Mouse (Mus musculus) Patski (cell line): ENCODE results near the gene Amigo1. TPM values are rescaled to one million over a fixed set of nuclear protein-coding genes. Genes with fewer than 3 reads are reported as not detected.

ENCODE experiments used
- ATAC-seq: fragments of 100-300 bp; one replicate; pipeline ENCODE4 v1.8.0; 2021
- CTCF ChIA-PET: fragments of 350-600 bp; sonication (Branson Sonifier 250); formaldehyde crosslinking; loops from one replicate; lab custom pipeline; 2022; ENCODE audit warnings: inconsistent platforms; lab: Charles Lee
- POLR2A ChIA-PET: fragments of 350-600 bp; sonication (Branson Sonifier 250); formaldehyde crosslinking; loops from one replicate; lab custom pipeline; 2022; ENCODE audit warnings: antibody characterized with exemption, inconsistent platforms; lab: Charles Lee
- DNase-seq: peaks from one replicate; pipeline ENCODE4 v3.0.0-alpha.2; 2011; ENCODE audit warnings: low read depth, low spot score
- H3K27me3 ChIP-seq: fragments of 371-371 bp; one replicate; pipeline ENCODE4 v1.5.1; 2021
- CTCF ChIP-seq: fragments of 100-300 bp; IDR thresholded peaks from one replicate; pipeline ENCODE4 v1.5.1; 2021
- in situ Hi-C: fragments of 300-500 bp; cut with MboI; formaldehyde crosslinking; loops from 3 replicates; pipeline ENCODE4 v1.11.1; 2018; ENCODE audit warnings: low pct_unique_long_range_greater_than_20kb, mixed read lengths
- polyA plus RNA-seq: library from polyadenylated mRNA; unstranded; gene quantifications from one replicate; pipeline ENCODE4 v1.2.3, GENCODE M21; 2021

Gene Amigo1
- polyA plus RNA-seq, 1 experiment from 2014 or later, result 16.6 TPM

DNA sequence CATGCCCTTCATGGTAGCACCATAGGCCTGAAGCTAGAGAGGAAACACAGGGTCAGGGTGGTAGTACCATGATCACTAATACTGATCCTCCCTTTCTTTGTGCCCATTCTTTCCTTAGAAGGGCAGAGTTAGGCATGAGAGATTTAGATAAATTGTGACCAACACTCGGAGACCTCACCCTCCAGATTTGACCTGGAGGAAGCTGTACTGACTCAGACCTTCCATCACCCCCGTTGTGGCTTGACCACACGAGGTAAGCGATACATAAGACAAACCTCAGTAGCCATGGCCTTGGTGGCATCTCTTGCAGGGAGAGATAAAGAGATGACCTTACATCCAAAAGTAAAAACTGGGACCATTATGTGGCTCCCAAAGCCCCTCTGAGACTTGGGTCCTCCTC lies 9.2 kb downstream of the Amigo1 start:
- H3K27me3 ChIP-seq, result no peaks in the 10 kb centered on the region
- POLR2A ChIA-PET, result interaction anchor here (1.0 to 1.7 kb wide), 2 partner anchors 11 to 20 kb away, joined by 3 to 4 read pairs; no protein-coding TSS in a partner anchor
- no peak for TF ChIP-seq CTCF
- ATAC-seq (no peak), DNase-seq (no peak)
- CTCF ChIA-PET, result interaction anchor here (1.2 to 15.7 kb wide), 6 partner anchors 9 to 123 kb away, joined by 3 to 247 read pairs (median 4); no protein-coding TSS in a partner anchor
- in situ Hi-C loops, result no loop called here

DNA sequence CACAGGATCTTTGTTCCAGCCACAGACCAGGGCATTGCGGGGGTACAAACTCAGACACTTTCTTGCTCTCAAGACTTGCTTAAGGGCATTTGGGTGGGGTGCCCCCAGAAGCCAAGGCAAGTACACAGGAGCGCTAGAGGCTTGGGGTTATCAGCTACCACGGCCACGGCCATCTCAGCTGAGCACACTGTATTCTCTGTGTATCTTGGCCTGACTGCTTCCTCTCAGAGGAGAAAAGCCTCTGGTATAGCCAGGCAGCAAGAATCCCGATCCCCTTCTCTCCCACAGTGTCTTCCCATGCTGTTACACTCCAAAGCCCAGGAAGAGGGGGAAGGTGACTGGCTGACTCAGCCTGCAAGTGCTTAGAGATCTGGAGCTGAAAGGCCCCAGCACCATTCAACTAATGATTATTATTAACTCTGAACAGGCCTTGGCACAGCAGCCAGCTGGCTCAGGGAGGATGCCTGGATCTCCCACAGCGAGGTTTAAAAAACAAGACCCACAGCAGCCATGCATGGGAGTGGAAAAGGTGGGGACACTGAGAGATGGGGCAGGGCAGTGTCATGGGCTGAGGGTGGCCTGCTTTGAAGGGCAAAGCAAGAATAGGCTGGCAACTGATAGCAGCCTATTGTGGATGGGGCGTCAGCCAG lies 9.9 kb downstream of the Amigo1 start:
- no peak for DNase-seq
- in situ Hi-C loops, result no loop called here
- ATAC-seq, result peak; percentile 29
- ChIA-PET CTCF (interaction anchor here (0.9 to 15.7 kb wide), 7 partner anchors 8 to 31 kb away, joined by 3 to 247 read pairs (median 4); no protein-coding TSS in a partner anchor), POLR2A (interaction anchor here (0.6 to 2.5 kb wide), 5 partner anchors 11 to 633 kb away, joined by 3 to 11 read pairs (median 3); partner anchors contain the start of gene Atxn7l2)
- H3K27me3 ChIP-seq, result no peaks in the 10 kb centered on the region
- no peak for TF ChIP-seq CTCF

DNA sequence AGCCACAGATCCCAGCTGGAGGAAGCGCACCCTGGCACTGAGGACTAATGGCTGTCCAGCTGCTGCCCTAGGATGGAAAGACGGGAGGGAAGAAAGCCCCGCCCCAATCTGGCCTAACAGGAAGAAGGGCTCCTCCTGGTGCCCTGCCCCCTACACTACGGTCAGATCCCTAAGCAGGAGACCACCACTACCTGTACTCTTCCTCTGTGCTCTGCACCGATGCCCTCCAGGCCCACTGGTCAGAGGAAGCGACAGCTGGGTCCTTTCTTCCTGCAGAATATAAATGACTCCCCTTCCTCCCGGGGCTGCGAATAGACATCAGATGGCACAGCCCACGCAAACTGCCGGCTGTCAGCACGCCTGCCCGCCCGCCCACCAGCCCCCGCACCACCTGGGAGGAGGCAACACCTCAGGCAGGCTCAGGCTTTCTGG lies 10.9 kb downstream of the Amigo1 start:
- ATAC-seq (no peak), DNase-seq (no peak)
- H3K27me3 ChIP-seq, result no peaks in the 10 kb centered on the region
- TF ChIP-seq CTCF, result no peak
- ChIA-PET CTCF (interaction anchor here (0.9 to 15.7 kb wide), 5 partner anchors 7 to 32 kb away, joined by 3 to 247 read pairs (median 4); no protein-coding TSS in a partner anchor), POLR2A (interaction anchor here (0.6 to 2.5 kb wide), 4 partner anchors 13 to 35 kb away, joined by 3 to 11 read pairs (median 3); partner anchors contain the start of gene Atxn7l2)
- in situ Hi-C loops, result no loop called here

DNA sequence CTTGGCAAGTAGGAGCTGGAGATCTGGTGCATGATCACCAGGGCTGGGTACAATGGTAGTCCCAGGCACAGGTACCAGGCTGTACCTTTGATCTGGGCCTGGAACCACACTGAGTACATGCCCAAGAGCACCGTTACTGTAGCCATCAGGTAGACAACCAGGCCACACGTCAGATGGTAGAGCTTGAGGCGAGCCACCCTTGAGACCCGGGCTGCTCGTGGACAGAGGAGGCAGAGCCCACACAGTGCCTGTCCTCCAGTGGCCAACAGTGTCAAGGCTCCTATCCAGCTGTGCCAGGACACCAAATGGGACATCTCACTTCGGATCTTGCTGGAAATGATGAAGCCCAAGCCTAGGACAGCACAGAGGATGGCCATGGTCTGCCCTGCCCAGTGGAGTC lies 13.1 kb downstream of the Amigo1 start:
- in situ Hi-C loops, result no loop called here
- no peak for TF ChIP-seq CTCF

DNA sequence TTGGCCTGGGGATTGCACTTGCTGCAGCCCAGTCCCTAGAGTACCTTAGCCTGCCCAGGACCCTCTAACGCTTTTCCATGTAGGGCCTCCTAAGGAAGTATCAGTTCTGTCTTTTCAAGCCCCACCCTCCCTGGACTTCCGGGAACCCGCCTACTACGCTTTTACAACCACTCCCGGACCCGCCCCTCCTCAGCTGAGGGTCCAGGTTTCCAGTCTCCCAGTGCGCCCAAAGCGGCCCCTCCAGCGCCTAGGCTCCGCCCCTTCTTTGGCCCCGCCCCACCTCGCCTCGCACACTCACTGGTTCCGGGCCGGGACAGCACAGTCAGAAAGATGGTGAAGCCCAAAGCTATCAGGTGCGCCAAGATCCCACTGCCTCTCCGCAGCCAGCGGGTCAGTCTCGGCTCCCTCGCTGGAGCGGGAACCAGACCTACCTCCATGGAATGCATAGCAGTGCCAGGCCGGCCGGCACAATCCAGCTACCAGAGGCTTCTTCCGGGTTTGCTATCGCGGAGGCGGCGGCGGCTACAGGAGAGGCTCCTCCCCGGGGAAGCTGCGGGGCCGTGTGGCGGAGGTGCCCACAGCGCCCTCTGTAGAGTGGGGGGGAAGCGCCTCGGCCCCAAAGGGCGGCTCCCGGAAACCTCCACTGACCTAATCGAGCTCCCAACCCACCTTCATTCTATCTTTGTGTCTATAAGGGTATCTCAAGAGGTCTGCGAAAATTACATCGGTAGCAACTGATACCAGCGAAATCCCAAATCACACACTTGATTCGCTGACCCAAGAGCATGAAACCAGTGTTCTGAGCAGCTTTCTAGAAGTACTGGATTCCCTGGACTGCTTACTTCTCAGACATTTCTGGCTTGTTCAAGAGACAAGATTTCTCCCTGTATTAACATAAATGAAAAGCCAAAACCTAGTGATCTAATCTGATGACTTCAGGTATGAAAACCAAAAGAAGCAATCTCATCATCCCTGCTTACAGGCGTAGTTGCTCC lies 14.5 kb downstream of the Amigo1 start, which contains the start of gene Cyb561d1:
Gene Cyb561d1 (minus strand): TSS at position 884 of the 995 bp plus-strand sequence.
- no peaks in the 10 kb centered on the region for H3K27me3 ChIP-seq
- ATAC-seq (peak; percentile 87), DNase-seq (peak; percentile 85)
- in situ Hi-C loops, result no loop called here
- POLR2A ChIA-PET, result interaction anchor here (0.6 to 3.5 kb wide), 9 partner anchors 9 to 56 kb away, joined by 3 to 17 read pairs (median 5); partner anchors contain the start of genes Amigo1, Atxn7l2, Gnai3 and Psma5
- CTCF ChIA-PET, result interaction anchor here (0.7 to 15.7 kb wide), 12 partner anchors 9 to 189 kb away, joined by 3 to 247 read pairs (median 6); partner anchors contain the start of genes Amigo1 and Atxn7l2
- no peak for TF ChIP-seq CTCF

More for the DNA sequence above, 13.1 kb downstream of the Amigo1 start:
- no peak for ATAC-seq
- CTCF ChIA-PET, result interaction anchor here (5.4 to 15.7 kb wide), 3 partner anchors 8 to 34 kb away, joined by 32 to 247 read pairs (median 85); partner anchors contain the start of gene Amigo1
- POLR2A ChIA-PET, result interaction anchor here (1.2 to 3.5 kb wide), 3 partner anchors 10 to 32 kb away, joined by 3 to 17 read pairs (median 10); partner anchors contain the start of gene Amigo1
- no peaks in the 10 kb centered on the region for H3K27me3 ChIP-seq
- DNase-seq, result no peak

DNA sequence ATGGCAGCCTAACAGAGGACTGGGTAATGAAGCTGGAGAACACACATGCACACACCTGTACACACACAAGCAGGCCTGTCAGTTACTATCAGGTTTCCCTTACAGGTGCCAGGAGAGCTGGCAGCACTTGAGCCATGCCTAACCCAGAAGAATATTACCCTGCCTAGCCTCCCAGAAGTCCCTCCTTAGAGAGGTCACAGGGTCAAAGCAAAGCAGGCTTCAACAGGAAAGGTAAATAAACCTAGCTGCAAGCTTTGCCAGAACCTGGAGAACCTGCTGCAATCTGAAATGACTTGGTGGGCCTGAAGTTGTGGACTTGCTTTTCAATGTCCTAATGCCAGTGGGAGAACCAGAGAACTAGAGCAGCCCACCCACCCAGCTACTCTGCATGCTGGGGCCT lies 16.4 kb downstream of the Amigo1 start:
- CTCF ChIA-PET, result interaction anchor here (1.3 to 15.7 kb wide), 10 partner anchors 8 to 187 kb away, joined by 3 to 247 read pairs (median 15); partner anchors contain the start of genes Amigo1, Atxn7l2 and Gpr61
- no peak for DNase-seq
- in situ Hi-C loops, result no loop called here
- no peak for ATAC-seq
- POLR2A ChIA-PET, result interaction anchor here (0.5 to 1.7 kb wide), 5 partner anchors 11 to 124 kb away, joined by 3 to 6 read pairs (median 4); partner anchors contain the start of genes Amigo1 and Psma5
- no peaks in the 10 kb centered on the region for H3K27me3 ChIP-seq
- no peak for TF ChIP-seq CTCF

DNA sequence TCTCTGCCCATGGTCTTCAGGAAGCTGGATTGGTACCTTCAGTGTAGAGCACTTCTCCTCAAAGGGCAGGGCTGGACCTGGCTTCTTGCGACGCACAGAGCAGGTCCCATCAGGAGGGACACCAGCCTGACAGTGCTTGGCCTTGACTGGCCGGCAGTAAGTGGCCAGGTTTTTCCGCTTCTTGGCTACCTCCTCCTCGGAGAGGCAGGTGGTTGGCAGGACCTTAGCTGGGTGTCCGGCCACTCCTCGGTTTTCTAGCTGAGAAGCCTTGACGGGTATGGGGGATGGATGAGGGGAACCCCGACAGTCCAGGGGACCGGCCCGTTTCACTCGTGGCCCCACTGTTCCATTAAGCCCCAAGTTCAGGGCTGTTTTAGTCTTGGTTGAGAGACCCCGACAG lies 17.1 kb downstream of the Amigo1 start:
- no peak for ATAC-seq
- in situ Hi-C loops, result no loop called here
- ChIA-PET CTCF (interaction anchor here (1.4 to 15.7 kb wide), 7 partner anchors 12 to 55 kb away, joined by 3 to 247 read pairs (median 21); partner anchors contain the start of genes Amigo1 and Gpr61), POLR2A (interaction anchor here (0.5 to 1.5 kb wide), 5 partner anchors 17 to 123 kb away, joined by 3 to 6 read pairs (median 4); partner anchors contain the start of genes Amigo1 and Psma5)
- DNase-seq, result no peak
- no peak for TF ChIP-seq CTCF
- H3K27me3 ChIP-seq, result no peaks in the 10 kb centered on the region

DNA sequence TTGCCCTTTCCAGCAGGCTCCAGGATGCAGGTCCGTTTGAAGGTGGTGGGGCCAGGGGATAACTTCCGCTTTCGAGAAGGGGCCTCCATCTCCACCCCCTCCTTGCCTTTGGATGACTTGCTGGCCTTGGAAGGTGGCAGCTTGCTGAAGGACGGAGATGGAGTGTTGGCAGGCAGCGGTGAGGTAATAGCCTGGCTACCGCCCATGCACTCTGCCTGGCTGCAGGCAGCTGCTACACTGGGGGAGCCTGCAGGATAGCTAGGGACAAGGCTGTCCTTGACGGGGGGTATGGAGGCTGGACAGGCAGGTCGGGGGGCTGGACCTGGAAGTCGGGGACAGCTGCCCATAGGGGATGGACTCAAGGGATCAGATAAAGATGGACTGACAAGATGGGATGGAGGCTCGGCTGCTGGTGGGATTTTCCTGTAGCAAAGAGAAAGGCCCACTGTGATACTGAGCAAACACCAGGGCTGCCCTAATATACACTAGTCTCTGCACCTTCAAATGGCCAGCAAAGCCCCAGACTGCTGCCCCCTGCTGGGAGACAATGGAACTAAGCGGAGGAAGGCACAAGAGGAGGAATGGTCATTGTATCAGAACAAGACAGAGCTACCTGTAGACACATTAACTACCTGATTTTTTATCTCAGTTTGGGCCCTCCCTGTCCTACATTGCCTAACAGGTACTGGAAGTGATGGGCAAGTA lies 17.6 kb downstream of the Amigo1 start:
- in situ Hi-C loops, result no loop called here
- CTCF ChIA-PET, result interaction anchor here (0.6 to 15.7 kb wide), 15 partner anchors 7 to 186 kb away, joined by 3 to 247 read pairs (median 5); partner anchors contain the start of genes Amigo1, Gnai3, Gpr61 and Gstm1
- no peak for ATAC-seq
- POLR2A ChIA-PET, result interaction anchor here (0.7 to 1.5 kb wide), 5 partner anchors 37 to 54 kb away, joined by 3 to 7 read pairs (median 5); partner anchors contain the start of gene Psma5
- H3K27me3 ChIP-seq, result no peaks in the 10 kb centered on the region
- no peak for TF ChIP-seq CTCF
- no peak for DNase-seq

DNA sequence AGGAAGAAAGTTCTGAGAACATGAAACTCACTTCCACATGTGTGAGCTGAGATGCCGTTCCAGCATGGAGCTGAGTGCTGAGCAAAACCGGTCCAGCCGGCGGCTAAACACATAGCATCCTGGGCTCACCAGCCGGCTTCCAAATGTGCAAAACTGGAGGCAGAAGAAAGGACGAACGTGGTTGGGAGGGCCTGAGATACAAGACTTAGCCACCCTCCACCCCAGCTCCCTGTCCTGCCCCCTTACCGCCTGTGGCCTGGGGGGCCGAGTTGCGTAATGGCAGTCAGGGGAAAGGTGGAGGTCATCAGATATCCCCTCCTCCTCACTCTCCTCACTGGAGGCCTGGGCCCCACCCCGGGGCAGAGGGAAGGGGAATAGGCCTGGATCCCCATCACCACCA lies 18.3 kb downstream of the Amigo1 start:
- in situ Hi-C loops, result no loop called here
- DNase-seq, result no peak
- TF ChIP-seq CTCF, result no peak
- ChIA-PET CTCF (interaction anchor here (0.6 to 15.7 kb wide), 13 partner anchors 8 to 187 kb away, joined by 3 to 247 read pairs (median 5); partner anchors contain the start of genes Amigo1, Gnai3, Gpr61 and Gstm1), POLR2A (interaction anchor here (1.1 to 1.5 kb wide), 3 partner anchors 38 to 48 kb away, joined by 3 to 7 read pairs (median 5); no protein-coding TSS in a partner anchor)
- no peaks in the 10 kb centered on the region for H3K27me3 ChIP-seq
- no peak for ATAC-seq
